Mouse (Mus musculus): ENCODE measurements around the gene Prmt1. TPM values are rescaled to one million over a fixed set of nuclear protein-coding genes. Genes with fewer than 3 reads are reported as not detected.

Prmt1 gene
- polyA plus RNA-seq (2015; fragmentation: Nextera tagmentation; extraction: Ambion mirVana) = 421 and 486 TPM in 2 replicates

GRCm38 (mm10) chr7:44986192-44986878 lies at the start of gene Prmt1:
Gene Prmt1, minus strand, starts transcription at chr7:44986568.

GRCm38 (mm10) chr7:45017242-45018061 lies 31.1 kb upstream of the Prmt1 start, which contains the start of gene Rras:
Gene Rras, plus strand, starts transcription at chr7:45017961.

GRCm38 (mm10) chr7:45015957-45016612 lies 29.7 kb upstream of the Prmt1 start, which contains the start of gene Scaf1:
Gene Scaf1, minus strand, starts transcription at chr7:45016363.

DNA sequence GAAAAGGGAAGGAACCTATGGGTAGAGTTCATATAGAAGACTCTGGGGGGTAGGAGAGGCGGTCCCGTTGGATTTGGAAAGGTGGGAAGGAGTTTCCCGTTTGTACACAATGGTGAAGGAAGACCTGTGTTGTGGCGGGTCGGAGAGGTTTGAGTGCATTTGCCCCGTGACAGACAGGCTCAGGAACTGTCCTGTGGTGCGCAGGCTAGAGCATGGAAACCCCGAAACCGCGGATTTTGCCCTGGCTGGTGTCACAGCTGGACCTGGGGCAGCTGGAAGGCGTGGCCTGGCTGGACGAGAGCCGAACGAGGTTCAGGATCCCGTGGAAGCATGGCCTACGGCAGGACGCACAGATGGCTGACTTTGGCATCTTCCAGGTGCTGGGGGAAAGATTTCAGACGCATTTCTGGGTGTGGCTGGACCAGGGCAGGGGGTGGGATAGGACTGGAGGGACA lies 12.2 kb upstream of the Prmt1 start, which contains the start of gene Bcl2l12:
TSS of gene Bcl2l12 (minus strand) at position 212 of the 455 bp plus-strand sequence.

DNA sequence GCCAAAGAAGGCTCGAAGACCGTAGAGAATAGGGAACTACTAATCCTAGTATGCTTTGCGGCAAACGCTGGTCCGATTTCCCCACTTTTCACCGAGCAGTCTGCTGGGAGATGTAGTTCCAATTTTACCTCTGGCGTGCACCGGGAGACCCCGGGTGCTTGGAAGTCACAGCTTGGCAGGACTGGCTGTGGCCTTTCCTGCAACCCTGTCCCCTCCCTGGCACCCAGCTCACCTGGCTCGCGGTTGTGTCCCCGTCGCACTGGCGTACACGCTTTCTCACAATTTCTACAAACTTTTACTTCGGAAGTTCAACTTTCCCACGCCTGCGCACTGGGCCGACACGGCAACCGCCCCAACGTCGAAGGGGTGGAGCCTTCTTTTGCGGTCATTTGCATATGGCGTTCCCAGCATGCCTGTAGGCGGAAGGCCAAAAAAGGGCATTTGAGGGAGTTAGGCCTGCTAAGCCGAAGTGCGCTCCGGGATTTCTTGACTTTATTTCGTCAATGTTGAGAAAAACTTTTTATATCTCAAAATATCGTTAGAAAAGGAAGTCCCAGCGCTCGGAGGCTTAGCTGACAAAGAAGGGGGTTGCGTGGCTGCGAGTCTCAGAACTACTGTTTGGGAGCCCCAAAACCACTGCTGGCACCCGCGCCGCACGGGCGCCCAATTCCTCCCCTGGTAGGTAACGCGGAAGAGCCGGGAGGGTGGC lies 11.0 kb upstream of the Prmt1 start, which contains the start of gene Irf3:
TSS of gene Irf3 (plus strand) at position 418 of the 709 bp plus-strand sequence.

DNA sequence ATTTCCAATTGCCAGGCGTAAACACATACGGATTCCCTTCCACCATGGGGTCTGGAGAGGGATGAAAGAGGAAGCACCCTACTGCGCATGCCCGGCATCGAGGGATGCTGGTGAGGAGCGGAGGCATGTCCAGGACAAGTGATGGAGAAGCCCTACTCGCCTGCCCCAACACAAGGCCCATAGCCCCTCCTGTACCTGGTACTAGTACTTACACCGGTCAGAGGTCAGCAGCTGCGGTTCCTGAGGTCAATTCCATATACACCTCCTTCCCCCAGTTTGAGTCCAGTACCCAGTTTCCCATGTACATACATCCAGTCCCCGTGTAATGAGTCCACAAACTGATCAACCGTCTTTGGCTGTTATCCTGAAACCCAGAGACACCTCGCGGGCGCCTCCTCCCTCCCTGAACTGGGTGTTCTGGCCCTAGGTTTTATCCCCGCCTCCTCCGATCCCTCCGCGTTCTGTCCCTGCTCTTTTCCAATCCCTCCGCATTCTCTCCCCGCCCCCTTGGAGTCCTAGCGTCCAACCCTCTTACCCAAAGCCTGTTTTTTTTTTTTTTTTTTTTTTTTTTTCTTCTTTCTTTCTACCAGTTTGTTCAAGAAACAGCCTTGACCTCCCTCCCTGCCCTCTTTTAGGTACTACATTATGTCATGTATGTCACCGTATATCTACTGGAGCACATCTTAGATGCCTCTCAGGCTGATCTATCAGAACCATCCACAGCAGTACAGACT lies 11.8 kb downstream of the Prmt1 start, which contains the start of gene Cpt1c:
TSS of gene Cpt1c (minus strand) at position 469 of the 734 bp plus-strand sequence.

GRCm38 (mm10) chr7:44942904-44943303 lies 43.5 kb downstream of the Prmt1 start, which contains the start of gene Tsks:
Gene Tsks, plus strand, starts transcription at chr7:44943204.

GRCm38 (mm10) chr7:44929204-44930151 lies 56.9 kb downstream of the Prmt1 start, which contains the start of gene Ap2a1:
Gene Ap2a1, minus strand, starts transcription at chr7:44929496.

Small RNA genes within 50 kb of the gene (microRNA-seq; reads per million reads assigned to microRNA genes)
- gene Mir7054 = not detected

Other genes starting within 250 kb of the Prmt1 start
- gene Vrk3, start 238.2 kb downstream of the Prmt1 start, polyA plus RNA-seq (2015; fragmentation: Nextera tagmentation; extraction: Ambion mirVana) = 26.6 and 27.4 TPM in 2 replicates
- 0.77 and 0.92 TPM in 2 replicates for gene Zfp473, start 235.5 kb downstream of the Prmt1 start, polyA plus RNA-seq (2015; fragmentation: Nextera tagmentation; extraction: Ambion mirVana)
- 30.3 and 34.3 TPM in 2 replicates for gene Nup62, start 170.5 kb downstream of the Prmt1 start, polyA plus RNA-seq (2015; fragmentation: Nextera tagmentation; extraction: Ambion mirVana)
- gene Il4i1, start 170.2 kb downstream of the Prmt1 start, polyA plus RNA-seq (2015; fragmentation: Nextera tagmentation; extraction: Ambion mirVana) = 0.65 and 0.75 TPM in 2 replicates
- 4.6 TPM in 2 replicates for gene Atf5, start 169.9 kb downstream of the Prmt1 start, polyA plus RNA-seq (2015; fragmentation: Nextera tagmentation; extraction: Ambion mirVana)
- gene Akt1s1, start 137.6 kb downstream of the Prmt1 start, polyA plus RNA-seq (2015; fragmentation: Nextera tagmentation; extraction: Ambion mirVana) = 90.2 and 91.0 TPM in 2 replicates
- 103 and 107 TPM in 2 replicates for gene Tbc1d17, start 137.5 kb downstream of the Prmt1 start, polyA plus RNA-seq (2015; fragmentation: Nextera tagmentation; extraction: Ambion mirVana)
- gene Pnkp, start 129.4 kb downstream of the Prmt1 start, polyA plus RNA-seq (2015; fragmentation: Nextera tagmentation; extraction: Ambion mirVana) = 27.6 and 30.9 TPM in 2 replicates
- gene Ptov1, start 116.8 kb downstream of the Prmt1 start, polyA plus RNA-seq (2015; fragmentation: Nextera tagmentation; extraction: Ambion mirVana) = 473 and 497 TPM in 2 replicates
- 102 and 116 TPM in 2 replicates for gene Med25, start 93.9 kb downstream of the Prmt1 start, polyA plus RNA-seq (2015; fragmentation: Nextera tagmentation; extraction: Ambion mirVana)
- gene Fuz, start 90.5 kb downstream of the Prmt1 start, polyA plus RNA-seq (2015; fragmentation: Nextera tagmentation; extraction: Ambion mirVana) = 15.0 and 17.1 TPM in 2 replicates
- gene Ap2a1, start 57.1 kb downstream of the Prmt1 start, polyA plus RNA-seq (2015; fragmentation: Nextera tagmentation; extraction: Ambion mirVana) = 115 and 126 TPM in 2 replicates
- 0.13 and 0.25 TPM in 2 replicates for gene Tsks, start 43.4 kb downstream of the Prmt1 start, polyA plus RNA-seq (2015; fragmentation: Nextera tagmentation; extraction: Ambion mirVana)
- 47.3 and 54.4 TPM in 2 replicates for gene Cpt1c, start 11.7 kb downstream of the Prmt1 start, polyA plus RNA-seq (2015; fragmentation: Nextera tagmentation; extraction: Ambion mirVana)
- 39.9 and 41.6 TPM in 2 replicates for gene Irf3, start 11.1 kb upstream of the Prmt1 start, polyA plus RNA-seq (2015; fragmentation: Nextera tagmentation; extraction: Ambion mirVana)
- gene Bcl2l12, start 12.1 kb upstream of the Prmt1 start, polyA plus RNA-seq (2015; fragmentation: Nextera tagmentation; extraction: Ambion mirVana) = 9.2 and 11.8 TPM in 2 replicates
- gene Scaf1, start 29.8 kb upstream of the Prmt1 start, polyA plus RNA-seq (2015; fragmentation: Nextera tagmentation; extraction: Ambion mirVana) = 46.4 and 54.3 TPM in 2 replicates
- 19.6 and 25.6 TPM in 2 replicates for gene Rras, start 31.4 kb upstream of the Prmt1 start, polyA plus RNA-seq (2015; fragmentation: Nextera tagmentation; extraction: Ambion mirVana)
- 9.7 and 11.6 TPM in 2 replicates for gene Prr12, start 66.3 kb upstream of the Prmt1 start, polyA plus RNA-seq (2015; fragmentation: Nextera tagmentation; extraction: Ambion mirVana)
- 59.8 and 66.5 TPM in 2 replicates for gene Nosip, start 75.9 kb upstream of the Prmt1 start, polyA plus RNA-seq (2015; fragmentation: Nextera tagmentation; extraction: Ambion mirVana)
- gene Prrg2, start 76.1 kb upstream of the Prmt1 start, polyA plus RNA-seq (2015; fragmentation: Nextera tagmentation; extraction: Ambion mirVana) = 14.7 and 15.8 TPM in 2 replicates
- gene Rcn3, start 105.7 kb upstream of the Prmt1 start, polyA plus RNA-seq (2015; fragmentation: Nextera tagmentation; extraction: Ambion mirVana) = 57.0 and 59.7 TPM in 2 replicates
- gene Fcgrt, start 117.3 kb upstream of the Prmt1 start, polyA plus RNA-seq (2015; fragmentation: Nextera tagmentation; extraction: Ambion mirVana) = 50.0 and 59.6 TPM in 2 replicates
- gene Rps11, start 137.9 kb upstream of the Prmt1 start, polyA plus RNA-seq (2015; fragmentation: Nextera tagmentation; extraction: Ambion mirVana) = 748 and 784 TPM in 2 replicates
- 715 and 776 TPM in 2 replicates for gene Rpl13a, start 142.2 kb upstream of the Prmt1 start, polyA plus RNA-seq (2015; fragmentation: Nextera tagmentation; extraction: Ambion mirVana)
- gene Gm45713, start 149.7 kb upstream of the Prmt1 start, polyA plus RNA-seq (2015; fragmentation: Nextera tagmentation; extraction: Ambion mirVana) = 0.63 TPM in 1 of 2 replicates, not detected in the other
- gene Flt3l, start 149.9 kb upstream of the Prmt1 start, polyA plus RNA-seq (2015; fragmentation: Nextera tagmentation; extraction: Ambion mirVana) = 2.4 and 2.9 TPM in 2 replicates
- 63.5 and 72.6 TPM in 2 replicates for gene Pih1d1, start 167.7 kb upstream of the Prmt1 start, polyA plus RNA-seq (2015; fragmentation: Nextera tagmentation; extraction: Ambion mirVana)
- 14.5 and 17.7 TPM in 2 replicates for gene Aldh16a1, start 168.0 kb upstream of the Prmt1 start, polyA plus RNA-seq (2015; fragmentation: Nextera tagmentation; extraction: Ambion mirVana)
- 0.29 and 1.2 TPM in 2 replicates for gene Slc17a7, start 177.4 kb upstream of the Prmt1 start, polyA plus RNA-seq (2015; fragmentation: Nextera tagmentation; extraction: Ambion mirVana)
- gene Gfy, start 193.0 kb upstream of the Prmt1 start, polyA plus RNA-seq (2015; fragmentation: Nextera tagmentation; extraction: Ambion mirVana) = not detected in 2 replicates
- gene Pth2, start 194.4 kb upstream of the Prmt1 start, polyA plus RNA-seq (2015; fragmentation: Nextera tagmentation; extraction: Ambion mirVana) = not detected in 2 replicates
- gene Ccdc155, start 218.3 kb upstream of the Prmt1 start, polyA plus RNA-seq (2015; fragmentation: Nextera tagmentation; extraction: Ambion mirVana) = 0.42 and 0.50 TPM in 2 replicates
- 27.6 and 29.1 TPM in 2 replicates for gene Dkkl1, start 225.6 kb upstream of the Prmt1 start, polyA plus RNA-seq (2015; fragmentation: Nextera tagmentation; extraction: Ambion mirVana)
- gene Tead2, start 229.2 kb upstream of the Prmt1 start, polyA plus RNA-seq (2015; fragmentation: Nextera tagmentation; extraction: Ambion mirVana) = 18.3 and 18.6 TPM in 2 replicates

All from neural tube, postnatal 0 days (tissue).